Mouse (Mus musculus): ENCODE measurements around the gene Hsd3b1. TPM values are rescaled to one million over a fixed set of nuclear protein-coding genes. Genes with fewer than 3 reads are reported as not detected.
A peak's percentile ranks its signal among the peaks of the same experiment; 100 is the strongest.
"Not testable (repeated sequence)": the region's sequence is repeated elsewhere in the genome, so short reads cannot be mapped to it uniquely, and the experiment has no call there.

The Hsd3b1 gene
- total RNA-seq, 2 experiments from 2014 or later = not detected

GRCm38 (mm10) chr3:98855160-98855559 is 4.4 kb downstream of the Hsd3b1 start:
- intact Hi-C loops (cut with DNase I) = no loop called here
- no peak overlapping the region for H3K27ac ChIP-seq
- TF ChIP-seq CTCF (IDR thresholded peaks at IDR 0.05) = no peak
- H3K4me3 ChIP-seq = no peak overlapping the region
- DNase-seq (ENCODE audit: extremely low spot score in 1 of 2, low spot score in 2 of 2) = no peak

GRCm38 (mm10) chr3:98853685-98854084 is 5.9 kb downstream of the Hsd3b1 start:
- Histone ChIP-seq H3K27ac (no peak overlapping the region), H3K4me3 (no peak overlapping the region)
- intact Hi-C loops (cut with DNase I) = no loop called here
- no peak for TF ChIP-seq CTCF (IDR thresholded peaks at IDR 0.05)
- DNase-seq (ENCODE audit: extremely low spot score in 1 of 2, low spot score in 2 of 2) = no peak

GRCm38 (mm10) chr3:98853051-98853450 is 6.5 kb downstream of the Hsd3b1 start:
- intact Hi-C loops (cut with DNase I) = no loop called here
- H3K4me3 ChIP-seq = no peak overlapping the region
- no peak overlapping the region for H3K27ac ChIP-seq
- no peak for TF ChIP-seq CTCF (IDR thresholded peaks at IDR 0.05)
- DNase-seq (ENCODE audit: extremely low spot score in 1 of 2, low spot score in 2 of 2) = no peak

- no peak for TF ChIP-seq CTCF (IDR thresholded peaks at IDR 0.05)
- intact Hi-C loops (cut with DNase I) = no loop called here
- H3K27ac ChIP-seq = no peak overlapping the region
Observed at GRCm38 (mm10) chr3:98852631-98853030, 7.0 kb downstream of the Hsd3b1 start.

GRCm38 (mm10) chr3:98851853-98852252 is 7.7 kb downstream of the Hsd3b1 start:
- intact Hi-C loops (cut with DNase I) = no loop called here
- Histone ChIP-seq H3K4me3 (no peak overlapping the region), H3K27ac (no peak overlapping the region)
- DNase-seq (ENCODE audit: extremely low spot score in 1 of 2, low spot score in 2 of 2) = no peak
- TF ChIP-seq CTCF (IDR thresholded peaks at IDR 0.05) = no peak

More at GRCm38 (mm10) chr3:98852631-98853030, 7.0 kb downstream of the Hsd3b1 start:
- no peak overlapping the region for H3K4me3 ChIP-seq
- DNase-seq (ENCODE audit: extremely low spot score in 1 of 2, low spot score in 2 of 2) = no peak

GRCm38 (mm10) chr3:98850262-98850661 is 9.3 kb downstream of the Hsd3b1 start:
- no peak for TF ChIP-seq CTCF (IDR thresholded peaks at IDR 0.05)
- no peak for DNase-seq (ENCODE audit: extremely low spot score in 1 of 2, low spot score in 2 of 2)
- H3K4me3 ChIP-seq = no peak overlapping the region
- H3K27ac ChIP-seq = no peak overlapping the region
- intact Hi-C loops (cut with DNase I) = no loop called here

GRCm38 (mm10) chr3:98848898-98849297 is 10.7 kb downstream of the Hsd3b1 start:
- no peak for DNase-seq (ENCODE audit: extremely low spot score in 1 of 2, low spot score in 2 of 2)
- Histone ChIP-seq H3K4me3 (no peak overlapping the region), H3K27ac (no peak overlapping the region)
- intact Hi-C loops (cut with DNase I) = no loop called here
- TF ChIP-seq CTCF (IDR thresholded peaks at IDR 0.05) = no peak

- no peak for DNase-seq (ENCODE audit: extremely low spot score in 1 of 2, low spot score in 2 of 2)
- no peak for TF ChIP-seq CTCF (IDR thresholded peaks at IDR 0.05)
- Histone ChIP-seq H3K4me3 (no peak within 1 kb of the TSS), H3K27ac (no peak within 1 kb of the TSS)
- intact Hi-C loops (cut with DNase I) = no loop called here
Observed at GRCm38 (mm10) chr3:98814101-98814670, 45.4 kb downstream of the Hsd3b1 start, which contains the start of gene Hsd3b6. TSS of gene Hsd3b6 (minus strand) at chr3:98814443.

GRCm38 (mm10) chr3:98812653-98813052 is 46.9 kb downstream of the Hsd3b1 start:
- H3K4me3 ChIP-seq; H3K27ac ChIP-seq; DNase-seq (ENCODE audit: extremely low spot score in 1 of 2, low spot score in 2 of 2); intact Hi-C loops (cut with DNase I): not testable (repeated sequence)

GRCm38 (mm10) chr3:98805032-98805431 is 54.6 kb downstream of the Hsd3b1 start:
- DNase-seq (ENCODE audit: extremely low spot score in 1 of 2, low spot score in 2 of 2); intact Hi-C loops (cut with DNase I); H3K27ac ChIP-seq; H3K4me3 ChIP-seq: not testable (repeated sequence)
- TF ChIP-seq CTCF (IDR thresholded peaks at IDR 0.05) = peak; percentile 9

Other genes starting within 250 kb of the Hsd3b1 start
- not detected for gene Hsd3b5, start 229.5 kb downstream of the Hsd3b1 start, total RNA-seq (2021)
- gene Hsd3b2, start 135.3 kb downstream of the Hsd3b1 start, total RNA-seq (2021) = under 1 TPM; 0.09 to 0.20 TPM
- gene Hsd3b3, start 96.7 kb downstream of the Hsd3b1 start, total RNA-seq (2021) = not detected
- gene Hsd3b6, start 45.4 kb downstream of the Hsd3b1 start, total RNA-seq (2021) = not detected
- gene Hao2, start 33.4 kb upstream of the Hsd3b1 start, total RNA-seq (2021) = not detected